Mouse (Mus musculus): ENCODE measurements around the gene Hpgds. TPM values are rescaled to one million over a fixed set of nuclear protein-coding genes. Genes with fewer than 3 reads are reported as not detected.

The Hpgds gene
- polyA plus RNA-seq, 1 experiment from 2014 or later = 9.1 TPM

- 39% methylated on average over 2 of the region's 2 CpGs for WGBS
Observed at GRCm38 (mm10) chr6:65137802-65138201, 6.9 kb downstream of the Hpgds start.

GRCm38 (mm10) chr6:65132376-65132775, 12.3 kb downstream of the Hpgds start:
- H3K4me1 ChIP-seq = no peaks in the 10 kb centered on the region
- H3K27ac ChIP-seq = no peak overlapping the region
- H3K27me3 ChIP-seq = no peaks in the 10 kb centered on the region
- H3K4me2 ChIP-seq = no peak overlapping the region
- H3K9ac ChIP-seq = no peak overlapping the region
- no peaks in the 10 kb centered on the region for H3K36me3 ChIP-seq
- no peak overlapping the region for H3K4me3 ChIP-seq
- no peaks in the 10 kb centered on the region for H3K9me3 ChIP-seq
- ATAC-seq (ENCODE audit: insufficient number of reproducible peaks, insufficient read depth, low FRiP score, low TSS enrichment, low read depth) = no peak
- 63% methylated on average over 6 of the region's 6 CpGs for WGBS

More at GRCm38 (mm10) chr6:65137802-65138201, 6.9 kb downstream of the Hpgds start:
- Histone ChIP-seq H3K36me3 (no peaks in the 10 kb centered on the region), H3K9ac (no peak overlapping the region), H3K4me3 (no peak overlapping the region), H3K9me3 (no peaks in the 10 kb centered on the region), H3K4me2 (no peak overlapping the region), H3K27ac (no peak overlapping the region), H3K4me1 (no peaks in the 10 kb centered on the region), H3K27me3 (no peaks in the 10 kb centered on the region)
- ATAC-seq (ENCODE audit: insufficient number of reproducible peaks, insufficient read depth, low FRiP score, low TSS enrichment, low read depth) = no peak

- 11% methylated on average over 2 of the region's 2 CpGs for WGBS
- Histone ChIP-seq H3K4me1 (no peaks in the 10 kb centered on the region), H3K27me3 (no peaks in the 10 kb centered on the region), H3K9ac (no peak overlapping the region), H3K4me2 (no peak overlapping the region), H3K27ac (no peak overlapping the region), H3K4me3 (no peak overlapping the region), H3K36me3 (no peaks in the 10 kb centered on the region), H3K9me3 (no peaks in the 10 kb centered on the region)
- no peak for ATAC-seq (ENCODE audit: insufficient number of reproducible peaks, insufficient read depth, low FRiP score, low TSS enrichment, low read depth)
Observed at GRCm38 (mm10) chr6:65126074-65126726, 18.5 kb downstream of the Hpgds start.

GRCm38 (mm10) chr6:65117540-65117939, 27.2 kb downstream of the Hpgds start:
- Histone ChIP-seq H3K27ac (no peak overlapping the region), H3K27me3 (no peaks in the 10 kb centered on the region), H3K4me3 (no peak overlapping the region), H3K9me3 (no peaks in the 10 kb centered on the region), H3K4me2 (no peak overlapping the region), H3K9ac (no peak overlapping the region), H3K36me3 (peaks cover 46% of the 10 kb centered on the region), H3K4me1 (no peaks in the 10 kb centered on the region)
- no peak for ATAC-seq (ENCODE audit: insufficient number of reproducible peaks, insufficient read depth, low FRiP score, low TSS enrichment, low read depth)
- 92% methylated on average over 1 of the region's 1 CpGs for WGBS

- Histone ChIP-seq H3K9me3 (no peaks in the 10 kb centered on the region), H3K27ac (no peak overlapping the region), H3K4me1 (no peaks in the 10 kb centered on the region), H3K27me3 (no peaks in the 10 kb centered on the region), H3K4me2 (no peak overlapping the region), H3K9ac (no peak overlapping the region), H3K4me3 (no peak overlapping the region), H3K36me3 (peaks cover 62% of the 10 kb centered on the region)
- no peak for ATAC-seq (ENCODE audit: insufficient number of reproducible peaks, insufficient read depth, low FRiP score, low TSS enrichment, low read depth)
- 87% methylated on average over 2 of the region's 2 CpGs for WGBS
Observed at GRCm38 (mm10) chr6:65114902-65115301, 29.8 kb downstream of the Hpgds start.

GRCm38 (mm10) chr6:65079139-65079538, 65.6 kb downstream of the Hpgds start:
- Histone ChIP-seq H3K9me3 (no peaks in the 10 kb centered on the region), H3K36me3 (peaks cover 45% of the 10 kb centered on the region), H3K9ac (no peak overlapping the region), H3K27ac (no peak overlapping the region), H3K4me2 (no peak overlapping the region), H3K27me3 (no peaks in the 10 kb centered on the region), H3K4me3 (no peak overlapping the region), H3K4me1 (no peaks in the 10 kb centered on the region)
- ATAC-seq (ENCODE audit: insufficient number of reproducible peaks, insufficient read depth, low FRiP score, low TSS enrichment, low read depth) = no peak
- 90% methylated on average over 1 of the region's 1 CpGs for WGBS

- no peak for ATAC-seq (ENCODE audit: insufficient number of reproducible peaks, insufficient read depth, low FRiP score, low TSS enrichment, low read depth)
- Histone ChIP-seq H3K36me3 (peaks cover 61% of the 10 kb centered on the region), H3K4me3 (peak overlapping the region; percentile 9; the same call in 1 of the 2 replicates), H3K9ac (no peak overlapping the region), H3K4me2 (no peak overlapping the region), H3K27ac (peak overlapping the region; percentile 41; the same call in 1 of the 2 replicates), H3K9me3 (no peaks in the 10 kb centered on the region), H3K4me1 (no peaks in the 10 kb centered on the region), H3K27me3 (no peaks in the 10 kb centered on the region)
- WGBS = 76% methylated on average over 2 of the region's 2 CpGs
Observed at GRCm38 (mm10) chr6:65075201-65075600, 69.5 kb downstream of the Hpgds start.

Other genes starting within 250 kb of the Hpgds start
- 83.8 and 97.5 TPM in 2 replicates for gene Smarcad1, start 102.3 kb downstream of the Hpgds start, polyA plus RNA-seq (2015; fragmentation: Nextera tagmentation; extraction: Ambion mirVana)
- 0.13 TPM in 1 of 2 replicates, not detected in the other for gene C130060K24Rik, start 236.2 kb upstream of the Hpgds start, polyA plus RNA-seq (2015; fragmentation: Nextera tagmentation; extraction: Ambion mirVana)